Mouse (Mus musculus): ENCODE data around the gene Gcgr. TPM values are rescaled to one million over a fixed set of nuclear protein-coding genes. Genes with fewer than 3 reads are reported as not detected.
"Not testable (repeated sequence)": the region's sequence is repeated elsewhere in the genome, so short reads cannot be mapped to it uniquely, and the experiment has no call there.

Gcgr gene
- polyA plus RNA-seq, 1 experiment from 2014 or later = 20.7 TPM

- Histone ChIP-seq H3K9me3 (replicated peaks; ENCODE audit: control insufficient read depth, low read length) (no peaks in the 10 kb centered on the region), H3K27ac (ENCODE audit: low read length) (no peak overlapping the region), H3K36me3 (ENCODE audit: control insufficient read depth, insufficient read depth) (no peaks in the 10 kb centered on the region), H3K4me3 (ENCODE audit: low read depth, low read length) (no peak overlapping the region), H3K27me3 (ENCODE audit: control insufficient read depth, insufficient read depth, low read depth, low read length) (no peaks in the 10 kb centered on the region), H3K4me2 (ENCODE audit: low read depth, low read length) (no peak overlapping the region), H3K4me1 (ENCODE audit: control insufficient read depth, low read depth, low read length) (peaks cover 25% of the 10 kb centered on the region), H3K9ac (ENCODE audit: low read depth, low read length) (no peak overlapping the region)
- 59% methylated on average over 6 of the region's 6 CpGs for WGBS (ENCODE audit: insufficient replicate concordance)
- ATAC-seq (ENCODE audit: low read depth) = no peak
Measured at GRCm38 (mm10) chr11:120512790-120513453, 17.6 kb upstream of the Gcgr start.

GRCm38 (mm10) chr11:120514262-120514661 lies 16.2 kb upstream of the Gcgr start:
- ATAC-seq (ENCODE audit: low read depth); H3K9me3 ChIP-seq (replicated peaks; ENCODE audit: control insufficient read depth, low read length); H3K27me3 ChIP-seq (ENCODE audit: control insufficient read depth, insufficient read depth, low read depth, low read length); H3K4me2 ChIP-seq (ENCODE audit: low read depth, low read length); H3K9ac ChIP-seq (ENCODE audit: low read depth, low read length); H3K27ac ChIP-seq (ENCODE audit: low read length); H3K4me3 ChIP-seq (ENCODE audit: low read depth, low read length); H3K36me3 ChIP-seq (ENCODE audit: control insufficient read depth, insufficient read depth): not testable (repeated sequence)
- H3K4me1 ChIP-seq (ENCODE audit: control insufficient read depth, low read depth, low read length) = peaks cover 33% of the 10 kb centered on the region
- WGBS (ENCODE audit: insufficient replicate concordance) = 85% methylated on average over 2 of the region's 2 CpGs

- Histone ChIP-seq H3K4me1 (ENCODE audit: control insufficient read depth, low read depth, low read length) (peaks cover 31% of the 10 kb centered on the region), H3K36me3 (ENCODE audit: control insufficient read depth, insufficient read depth) (no peaks in the 10 kb centered on the region), H3K4me2 (ENCODE audit: low read depth, low read length) (no peak overlapping the region), H3K4me3 (ENCODE audit: low read depth, low read length) (no peak overlapping the region), H3K9ac (ENCODE audit: low read depth, low read length) (no peak overlapping the region), H3K27me3 (ENCODE audit: control insufficient read depth, insufficient read depth, low read depth, low read length) (no peaks in the 10 kb centered on the region), H3K27ac (ENCODE audit: low read length) (no peak overlapping the region), H3K9me3 (replicated peaks; ENCODE audit: control insufficient read depth, low read length) (no peaks in the 10 kb centered on the region)
- WGBS (ENCODE audit: insufficient replicate concordance) = 19% methylated on average over 17 of the region's 17 CpGs
- peak; percentile 56 for ATAC-seq (ENCODE audit: low read depth)
Measured at GRCm38 (mm10) chr11:120515611-120516010, 14.9 kb upstream of the Gcgr start.

- Histone ChIP-seq H3K9ac (ENCODE audit: low read depth, low read length) (no peak overlapping the region), H3K27me3 (ENCODE audit: control insufficient read depth, insufficient read depth, low read depth, low read length) (no peaks in the 10 kb centered on the region), H3K4me3 (ENCODE audit: low read depth, low read length) (no peak overlapping the region), H3K36me3 (ENCODE audit: control insufficient read depth, insufficient read depth) (no peaks in the 10 kb centered on the region), H3K27ac (ENCODE audit: low read length) (no peak overlapping the region), H3K9me3 (replicated peaks; ENCODE audit: control insufficient read depth, low read length) (no peaks in the 10 kb centered on the region), H3K4me1 (ENCODE audit: control insufficient read depth, low read depth, low read length) (peaks cover 32% of the 10 kb centered on the region), H3K4me2 (ENCODE audit: low read depth, low read length) (no peak overlapping the region)
- 61% methylated on average over 4 of the region's 4 CpGs for WGBS (ENCODE audit: insufficient replicate concordance)
- no peak for ATAC-seq (ENCODE audit: low read depth)
Measured at GRCm38 (mm10) chr11:120517147-120517546, 13.4 kb upstream of the Gcgr start.

- Histone ChIP-seq H3K36me3 (ENCODE audit: control insufficient read depth, insufficient read depth) (no peaks in the 10 kb centered on the region), H3K9ac (ENCODE audit: low read depth, low read length) (no peak overlapping the region), H3K27me3 (ENCODE audit: control insufficient read depth, insufficient read depth, low read depth, low read length) (no peaks in the 10 kb centered on the region), H3K9me3 (replicated peaks; ENCODE audit: control insufficient read depth, low read length) (no peaks in the 10 kb centered on the region), H3K4me2 (ENCODE audit: low read depth, low read length) (no peak overlapping the region), H3K27ac (ENCODE audit: low read length) (peak overlapping the region; percentile 38; the same call in 1 of the 2 replicates), H3K4me3 (ENCODE audit: low read depth, low read length) (no peak overlapping the region), H3K4me1 (ENCODE audit: control insufficient read depth, low read depth, low read length) (peaks cover 32% of the 10 kb centered on the region)
- 40% methylated on average over 6 of the region's 6 CpGs for WGBS (ENCODE audit: insufficient replicate concordance)
- peak; percentile 30; the same call in 1 of the 2 replicates for ATAC-seq (ENCODE audit: low read depth)
Measured at GRCm38 (mm10) chr11:120518027-120518426, 12.5 kb upstream of the Gcgr start.

- Histone ChIP-seq H3K9ac (ENCODE audit: low read depth, low read length) (no peak overlapping the region), H3K27ac (ENCODE audit: low read length) (no peak overlapping the region), H3K4me2 (ENCODE audit: low read depth, low read length) (no peak overlapping the region), H3K9me3 (replicated peaks; ENCODE audit: control insufficient read depth, low read length) (no peaks in the 10 kb centered on the region), H3K4me3 (ENCODE audit: low read depth, low read length) (no peak overlapping the region), H3K27me3 (ENCODE audit: control insufficient read depth, insufficient read depth, low read depth, low read length) (no peaks in the 10 kb centered on the region), H3K36me3 (ENCODE audit: control insufficient read depth, insufficient read depth) (no peaks in the 10 kb centered on the region), H3K4me1 (ENCODE audit: control insufficient read depth, low read depth, low read length) (peaks cover 32% of the 10 kb centered on the region)
- ATAC-seq (ENCODE audit: low read depth) = peak; percentile 15; the same call in 1 of the 2 replicates
- WGBS (ENCODE audit: insufficient replicate concordance) = 46% methylated on average over 6 of the region's 6 CpGs
Measured at GRCm38 (mm10) chr11:120518558-120518957, 11.9 kb upstream of the Gcgr start.

- no peak for ATAC-seq (ENCODE audit: low read depth)
- Histone ChIP-seq H3K9ac (ENCODE audit: low read depth, low read length) (no peak overlapping the region), H3K27ac (ENCODE audit: low read length) (no peak overlapping the region), H3K4me1 (ENCODE audit: control insufficient read depth, low read depth, low read length) (peaks cover 32% of the 10 kb centered on the region), H3K27me3 (ENCODE audit: control insufficient read depth, insufficient read depth, low read depth, low read length) (no peaks in the 10 kb centered on the region), H3K4me2 (ENCODE audit: low read depth, low read length) (no peak overlapping the region), H3K36me3 (ENCODE audit: control insufficient read depth, insufficient read depth) (no peaks in the 10 kb centered on the region), H3K9me3 (replicated peaks; ENCODE audit: control insufficient read depth, low read length) (no peaks in the 10 kb centered on the region), H3K4me3 (ENCODE audit: low read depth, low read length) (no peak overlapping the region)
- 27% methylated on average over 9 of the region's 9 CpGs for WGBS (ENCODE audit: insufficient replicate concordance)
Measured at GRCm38 (mm10) chr11:120519738-120520137, 10.8 kb upstream of the Gcgr start.

- H3K4me1 ChIP-seq (ENCODE audit: control insufficient read depth, low read depth, low read length) = peaks cover 30% of the 10 kb centered on the region
- no peaks in the 10 kb centered on the region for H3K36me3 ChIP-seq (ENCODE audit: control insufficient read depth, insufficient read depth)
- no peak overlapping the region for H3K9ac ChIP-seq (ENCODE audit: low read depth, low read length)
- H3K9me3 ChIP-seq (replicated peaks; ENCODE audit: control insufficient read depth, low read length) = no peaks in the 10 kb centered on the region
- no peak overlapping the region for H3K4me2 ChIP-seq (ENCODE audit: low read depth, low read length)
- peak overlapping the region; percentile 2; the same call in 1 of the 2 replicates for H3K27ac ChIP-seq (ENCODE audit: low read length)
- no peaks in the 10 kb centered on the region for H3K27me3 ChIP-seq (ENCODE audit: control insufficient read depth, insufficient read depth, low read depth, low read length)
- WGBS (ENCODE audit: insufficient replicate concordance) = 60% methylated on average over 9 of the region's 9 CpGs
- H3K4me3 ChIP-seq (ENCODE audit: low read depth, low read length) = no peak overlapping the region
- ATAC-seq (ENCODE audit: low read depth) = no peak
Measured at GRCm38 (mm10) chr11:120520498-120520897, 10.0 kb upstream of the Gcgr start.

- Histone ChIP-seq H3K9ac (ENCODE audit: low read depth, low read length) (no peak overlapping the region; the same call in 1 of the 2 replicates), H3K27ac (ENCODE audit: low read length) (peak overlapping the region; percentile 81), H3K9me3 (replicated peaks; ENCODE audit: control insufficient read depth, low read length) (no peaks in the 10 kb centered on the region), H3K36me3 (ENCODE audit: control insufficient read depth, insufficient read depth) (no peaks in the 10 kb centered on the region), H3K4me2 (ENCODE audit: low read depth, low read length) (no peak overlapping the region), H3K27me3 (ENCODE audit: control insufficient read depth, insufficient read depth, low read depth, low read length) (no peaks in the 10 kb centered on the region), H3K4me3 (ENCODE audit: low read depth, low read length) (no peak overlapping the region), H3K4me1 (ENCODE audit: control insufficient read depth, low read depth, low read length) (peaks cover 25% of the 10 kb centered on the region)
- peak; percentile 81 for ATAC-seq (ENCODE audit: low read depth)
- 47% methylated on average over 5 of the region's 5 CpGs for WGBS (ENCODE audit: insufficient replicate concordance)
Measured at GRCm38 (mm10) chr11:120520967-120521540, 9.4 kb upstream of the Gcgr start.
